Mouse (Mus musculus) midbrain, embryonic 16.5 days (tissue): ENCODE data around the gene B630019K06Rik. TPM values are rescaled to one million over a fixed set of nuclear protein-coding genes. Genes with fewer than 3 reads are reported as not detected.

ENCODE experiments used
- ATAC-seq: fragments of 200-750 bp; cut with Nextera tagmentation; 2 replicates; pipeline ENCODE4 v1.8.0; 2017; ENCODE audit warnings: moderate TSS enrichment
- H3K27ac ChIP-seq: fragments of 300-500 bp; sonication (generic); 2 replicates; pipeline ENCODE4 v1.5.1; 2014; ENCODE audit warnings: mild to moderate bottlenecking, low read length, mixed read lengths
- H3K27me3 ChIP-seq: fragments of 300-500 bp; sonication (generic); 2 replicates; pipeline ENCODE4 v1.6.1; 2014; ENCODE audit warnings: low read depth, low read length, mixed read lengths; ENCODE audit not compliant: control insufficient read depth, insufficient read depth
- H3K36me3 ChIP-seq: fragments of 300-500 bp; sonication (generic); 2 replicates; pipeline ENCODE4 v1.6.1; 2014; ENCODE audit warnings: mild to moderate bottlenecking, low read length, moderate library complexity, mixed read lengths; ENCODE audit not compliant: control insufficient read depth, insufficient read depth
- H3K4me1 ChIP-seq: fragments of 300-500 bp; sonication (generic); 2 replicates; pipeline ENCODE4 v1.6.1; 2014; ENCODE audit warnings: mild to moderate bottlenecking, low read length, mixed read lengths; ENCODE audit not compliant: control insufficient read depth, insufficient read depth
- H3K4me2 ChIP-seq: fragments of 300-500 bp; sonication (generic); 2 replicates; pipeline ENCODE4 v1.6.1; 2014; ENCODE audit warnings: mild to moderate bottlenecking, low read length, mixed read lengths
- H3K4me3 ChIP-seq: fragments of 300-500 bp; sonication (generic); 2 replicates; pipeline ENCODE4 v1.5.1; 2014; ENCODE audit warnings: low read depth, mild to moderate bottlenecking, low read length, moderate library complexity, mixed read lengths
- H3K9ac ChIP-seq: fragments of 300-500 bp; sonication (generic); 2 replicates; pipeline ENCODE4 v1.6.1; 2014; ENCODE audit warnings: low read depth, low read length, mixed read lengths
- H3K9me3 ChIP-seq: fragments of 300-500 bp; sonication (generic); replicated peaks from 2 replicates; pipeline ENCODE4 v1.6.1; 2014; ENCODE audit warnings: mild to moderate bottlenecking, low read length, mixed read lengths; ENCODE audit not compliant: control insufficient read depth, poor library complexity, severe bottlenecking
- WGBS: fragments of 180-500 bp; shearing (Covaris S2); extraction: QIAGEN DNeasy Blood & Tissue Kit; methylation state at CpG from one replicate; pipeline ENCODE4 v1.1.7; 2014; 5-methylcytosine and 5-hydroxymethylcytosine counted together
- polyA plus RNA-seq: library from polyadenylated mRNA; unstranded; fragments of >200 nt; fragmentation: Nextera tagmentation; extraction: Ambion mirVana; gene quantifications from 2 replicates; pipeline ENCODE4 v1.2.1, GENCODE M21; 2015

Gene B630019K06Rik
- polyA plus RNA-seq, 1 experiment from 2014 or later, result 26.9 TPM

- Histone ChIP-seq H3K27me3 (no peaks in the 10 kb centered on the region), H3K9ac (no peak overlapping the region), H3K9me3 (no peaks in the 10 kb centered on the region), H3K4me2 (no peak overlapping the region), H3K27ac (no peak overlapping the region), H3K4me3 (no peak overlapping the region), H3K36me3 (no peaks in the 10 kb centered on the region), H3K4me1 (no peaks in the 10 kb centered on the region)
- peak; percentile 64; the same call in 1 of the 2 replicates for ATAC-seq
- WGBS, result 44% methylated on average over 7 of the region's 7 CpGs
Observed at GRCm38 (mm10) chrX:8901906-8902472, 9.8 kb downstream of the B630019K06Rik start.

DNA sequence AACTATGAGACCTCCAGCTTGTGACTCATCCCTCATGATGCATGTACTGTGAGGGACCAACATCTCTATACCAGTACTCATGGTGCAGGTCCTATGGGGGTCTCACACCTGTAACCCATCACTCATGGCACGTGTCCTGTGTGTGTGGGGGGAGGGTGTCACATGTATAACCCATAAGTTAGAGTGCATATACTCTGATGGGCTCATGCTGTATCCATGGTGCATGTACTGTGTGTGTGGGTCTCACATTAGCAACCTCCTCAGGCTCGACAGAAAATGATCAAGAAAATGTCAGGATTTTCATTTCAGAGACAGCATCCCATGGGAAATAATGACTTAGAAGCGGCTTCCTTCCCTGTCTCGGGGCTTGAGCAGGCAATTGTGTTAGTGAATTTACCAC is 28.9 kb downstream of the B630019K06Rik start:
- no peak for ATAC-seq
- Histone ChIP-seq H3K4me3 (no peak overlapping the region), H3K9me3 (0 out of 2 replicates have a peak, but pooled peaks cover 3% of the 10 kb centered on the region), H3K9ac (no peak overlapping the region), H3K27ac (peak overlapping the region; percentile 50), H3K27me3 (no peaks in the 10 kb centered on the region), H3K36me3 (no peaks in the 10 kb centered on the region), H3K4me2 (no peak overlapping the region), H3K4me1 (no peaks in the 10 kb centered on the region)
- WGBS, result 59% methylated on average over 4 of the region's 4 CpGs

DNA sequence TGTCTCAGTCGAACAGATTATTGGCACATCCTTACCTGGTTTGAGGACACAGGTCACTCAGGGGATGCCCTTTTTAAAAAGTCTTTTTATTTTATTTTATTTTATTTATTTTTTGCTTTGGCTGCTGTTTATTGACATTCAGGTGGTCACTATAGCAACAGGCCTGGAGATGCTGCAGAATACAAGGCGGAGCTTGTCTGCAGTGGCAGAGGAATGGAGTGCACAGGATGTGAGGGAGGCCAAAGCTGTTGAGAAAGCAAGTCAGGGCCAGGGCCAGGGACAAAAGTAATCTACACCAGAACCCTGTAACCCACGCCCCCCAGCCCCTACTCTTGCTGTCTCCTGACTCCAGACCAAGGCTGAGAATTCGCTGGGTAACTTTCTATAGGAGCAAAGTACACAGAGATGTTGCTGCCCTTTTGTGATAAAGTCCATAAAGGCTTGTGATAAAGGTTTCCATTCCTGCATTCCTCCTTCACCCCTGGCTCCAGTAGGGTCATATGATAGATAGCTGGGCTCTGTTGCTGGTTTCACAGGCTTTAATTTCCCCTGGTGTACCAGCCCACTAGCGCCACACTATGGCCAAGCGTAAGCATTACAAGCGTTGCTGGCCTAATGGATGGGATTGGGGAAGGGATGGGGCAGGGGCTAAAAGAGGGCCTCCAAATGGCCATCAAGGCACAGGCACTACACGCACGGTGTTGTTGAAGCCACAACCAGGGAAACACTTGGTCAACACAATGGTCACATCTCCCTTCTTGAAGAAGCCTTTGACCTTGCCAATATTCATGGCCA is 29.8 kb downstream of the B630019K06Rik start:
- Histone ChIP-seq H3K4me1 (no peaks in the 10 kb centered on the region), H3K27ac (peak overlapping the region; percentile 50), H3K9me3 (0 out of 2 replicates have a peak, but pooled peaks cover 3% of the 10 kb centered on the region), H3K36me3 (no peaks in the 10 kb centered on the region), H3K4me2 (no peak overlapping the region), H3K27me3 (no peaks in the 10 kb centered on the region), H3K4me3 (no peak overlapping the region), H3K9ac (no peak overlapping the region)
- WGBS, result 63% methylated on average over 9 of the region's 9 CpGs
- ATAC-seq, result peak; percentile 88; the same call in 1 of the 2 replicates

DNA sequence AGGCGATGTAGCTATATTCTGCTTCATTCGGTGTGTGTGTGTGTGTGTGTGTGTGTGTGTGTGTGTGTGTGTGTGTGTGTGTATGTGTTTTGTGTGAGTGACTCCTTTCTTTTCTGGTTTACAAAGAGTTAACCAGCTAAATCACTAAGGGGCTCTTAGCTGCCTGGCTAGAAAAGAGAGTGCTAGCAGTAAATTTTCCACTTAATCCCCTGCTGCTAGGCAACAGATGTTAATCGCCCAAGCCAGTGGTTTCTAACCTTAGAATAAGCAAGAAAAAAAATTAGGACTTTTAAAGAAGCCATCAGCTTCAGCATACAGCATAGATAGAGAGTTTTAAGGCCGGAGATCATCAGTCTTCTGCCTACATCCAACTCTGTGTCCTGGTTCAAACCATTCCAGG is 35.1 kb downstream of the B630019K06Rik start:
- Histone ChIP-seq H3K9me3 (0 out of 2 replicates have a peak, but pooled peaks cover 3% of the 10 kb centered on the region), H3K27me3 (no peaks in the 10 kb centered on the region), H3K4me2 (no peak overlapping the region), H3K36me3 (no peaks in the 10 kb centered on the region), H3K9ac (no peak overlapping the region), H3K4me1 (no peaks in the 10 kb centered on the region), H3K27ac (peak overlapping the region; percentile 38; the same call in 1 of the 2 replicates), H3K4me3 (no peak overlapping the region)
- 9% methylated on average over 4 of the region's 4 CpGs for WGBS
- ATAC-seq, result peak; percentile 66; the same call in 1 of the 2 replicates

GRCm38 (mm10) chrX:8944041-8944440 is 51.9 kb downstream of the B630019K06Rik start:
- Histone ChIP-seq H3K4me3 (no peak overlapping the region), H3K4me1 (no peaks in the 10 kb centered on the region), H3K36me3 (no peaks in the 10 kb centered on the region), H3K9me3 (no peaks in the 10 kb centered on the region), H3K27me3 (no peaks in the 10 kb centered on the region), H3K27ac (no peak overlapping the region), H3K9ac (no peak overlapping the region), H3K4me2 (no peak overlapping the region)
- ATAC-seq, result 0 out of 2 replicates have a peak, but pooled peaks have one; percentile 42
- WGBS, result 64% methylated on average over 8 of the region's 8 CpGs

Other genes starting within 250 kb of the B630019K06Rik start
- gene Ssxb8, start 201.5 kb upstream of the B630019K06Rik start, polyA plus RNA-seq, result not detected in 2 replicates
- gene Ssx9, start 143.9 kb upstream of the B630019K06Rik start, polyA plus RNA-seq, result not detected in 2 replicates
- not detected in 2 replicates for gene Ssxb5, start 88.7 kb upstream of the B630019K06Rik start, polyA plus RNA-seq
- not detected in 2 replicates for gene Gm6592, start 48.4 kb upstream of the B630019K06Rik start, polyA plus RNA-seq
- gene Gm5751, start 18.1 kb upstream of the B630019K06Rik start, polyA plus RNA-seq, result not detected in 2 replicates
- not detected in 2 replicates for gene Fthl17b, start 70.6 kb downstream of the B630019K06Rik start, polyA plus RNA-seq
- gene Fthl17c, start 84.2 kb downstream of the B630019K06Rik start, polyA plus RNA-seq, result not detected in 2 replicates
- not detected in 2 replicates for gene Fthl17d, start 94.4 kb downstream of the B630019K06Rik start, polyA plus RNA-seq
- gene Fthl17e, start 141.1 kb downstream of the B630019K06Rik start, polyA plus RNA-seq, result not detected in 2 replicates
- gene Fthl17f, start 170.6 kb downstream of the B630019K06Rik start, polyA plus RNA-seq, result not detected in 2 replicates
- not detected in 2 replicates for gene 4930402K13Rik, start 212.2 kb downstream of the B630019K06Rik start, polyA plus RNA-seq